Mouse (Mus musculus): Measurements from ENCODE around the gene Acoxl.

Gene Acoxl

DNA sequence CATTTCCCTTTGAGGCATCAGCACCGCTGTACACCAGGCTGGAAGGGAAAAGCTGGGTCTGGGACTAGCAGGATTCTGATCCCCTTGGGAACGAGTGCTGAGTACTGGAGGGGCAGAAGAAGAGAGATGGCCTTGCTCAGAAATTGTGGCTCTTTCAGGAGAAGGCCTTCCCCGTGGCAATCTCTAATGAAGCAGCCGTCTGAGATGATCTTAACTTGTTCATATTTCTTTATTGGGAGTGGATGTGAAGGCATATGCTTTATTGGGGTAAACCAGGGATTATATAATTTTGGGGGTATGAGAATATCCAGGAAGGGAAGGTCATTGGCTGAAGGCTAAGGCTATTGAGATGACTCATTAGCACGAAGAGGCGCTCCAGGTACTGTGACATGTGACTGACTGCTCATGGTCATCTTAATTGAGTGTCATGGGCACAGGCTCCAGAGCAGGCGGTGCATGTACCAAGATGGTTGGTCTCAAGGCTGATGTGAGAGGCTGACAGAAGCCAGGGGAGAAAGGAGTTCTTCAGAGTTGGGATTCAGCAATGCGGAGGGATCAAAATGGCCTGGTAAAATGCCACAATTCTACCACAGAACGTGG is 195.5 kb downstream of the Acoxl start:
- DNase-seq (ENCODE audit: low spot score) = no peak

GRCm38 (mm10) chr2:128038259-128038890 is 199.7 kb downstream of the Acoxl start:
- DNase-seq (ENCODE audit: low spot score) = no peak

GRCm38 (mm10) chr2:128041066-128041750 is 202.5 kb downstream of the Acoxl start:
- no peak for DNase-seq (ENCODE audit: low spot score)

DNA sequence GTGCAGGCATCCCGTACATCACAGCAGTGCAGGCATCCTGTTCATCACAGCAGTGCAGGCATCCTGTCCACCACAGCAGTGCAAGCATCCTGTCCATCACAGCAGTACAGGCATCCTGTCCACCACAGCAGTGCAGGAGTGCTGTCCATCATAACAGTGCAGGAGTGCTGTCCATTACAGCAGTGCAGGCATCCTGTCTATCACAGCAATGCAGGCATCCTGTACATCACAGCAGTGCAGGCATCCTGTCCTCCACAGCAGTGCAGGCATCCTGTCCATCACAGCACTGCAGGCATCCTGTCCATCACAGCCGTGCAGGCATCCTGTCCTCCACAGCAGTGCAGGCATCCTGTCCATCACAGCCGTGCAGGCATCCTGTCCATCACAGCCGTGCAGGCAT is 207.8 kb downstream of the Acoxl start:
- no peak for DNase-seq (ENCODE audit: low spot score)

- DNase-seq (ENCODE audit: low spot score) = no peak
These were observed 216.2 kb downstream of the Acoxl start for GRCm38 (mm10) chr2:128054905-128055304.

- DNase-seq (ENCODE audit: low spot score) = no peak
These were observed 219.2 kb downstream of the Acoxl start for GRCm38 (mm10) chr2:128057872-128058271.

GRCm38 (mm10) chr2:128058627-128059026 is 220.0 kb downstream of the Acoxl start:
- DNase-seq (ENCODE audit: low spot score) = no peak

DNA sequence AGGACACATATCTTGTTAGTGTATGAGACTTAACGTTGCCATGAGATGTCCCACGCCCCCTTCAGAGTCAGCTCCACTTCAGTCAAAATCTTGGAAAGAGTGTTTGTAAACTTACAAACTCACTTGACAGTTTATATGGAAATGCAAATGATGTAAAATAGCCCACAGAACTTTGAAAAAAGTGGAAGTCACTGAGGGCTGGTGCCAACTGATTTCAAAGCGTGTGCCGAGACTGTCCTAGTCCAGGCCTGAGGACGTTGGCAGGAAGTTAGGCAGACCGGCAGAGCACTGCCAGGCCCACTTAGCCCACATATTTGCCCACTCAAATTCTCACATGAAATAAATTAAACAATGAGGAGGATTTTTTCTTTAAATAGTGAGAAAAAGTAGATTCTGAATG is 221.5 kb downstream of the Acoxl start:
- no peak for DNase-seq (ENCODE audit: low spot score)

GRCm38 (mm10) chr2:128060680-128061287 is 222.1 kb downstream of the Acoxl start:
- no peak for DNase-seq (ENCODE audit: low spot score)

DNA sequence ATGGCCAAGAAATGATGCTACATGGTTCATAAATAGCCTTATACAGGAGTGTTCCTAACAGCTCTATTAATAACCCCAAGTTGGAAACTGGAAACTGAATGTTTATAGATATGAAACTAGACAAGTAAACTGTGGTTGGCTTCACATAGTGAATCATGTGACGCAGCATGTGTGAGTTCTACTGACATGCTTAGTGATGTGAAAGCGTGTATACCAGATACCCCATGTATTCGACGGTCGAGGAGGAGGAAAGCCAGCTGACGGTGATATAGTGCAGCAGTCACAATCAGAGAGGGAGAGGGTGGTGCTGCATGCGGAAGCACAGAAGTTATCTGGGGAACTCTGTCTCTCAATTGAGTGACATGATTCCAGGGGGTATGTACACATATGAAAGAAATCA is 222.8 kb downstream of the Acoxl start:
- no peak for DNase-seq (ENCODE audit: low spot score)

- DNase-seq (ENCODE audit: low spot score) = no peak
These were observed 224.1 kb downstream of the Acoxl start for GRCm38 (mm10) chr2:128062756-128063155.

DNA sequence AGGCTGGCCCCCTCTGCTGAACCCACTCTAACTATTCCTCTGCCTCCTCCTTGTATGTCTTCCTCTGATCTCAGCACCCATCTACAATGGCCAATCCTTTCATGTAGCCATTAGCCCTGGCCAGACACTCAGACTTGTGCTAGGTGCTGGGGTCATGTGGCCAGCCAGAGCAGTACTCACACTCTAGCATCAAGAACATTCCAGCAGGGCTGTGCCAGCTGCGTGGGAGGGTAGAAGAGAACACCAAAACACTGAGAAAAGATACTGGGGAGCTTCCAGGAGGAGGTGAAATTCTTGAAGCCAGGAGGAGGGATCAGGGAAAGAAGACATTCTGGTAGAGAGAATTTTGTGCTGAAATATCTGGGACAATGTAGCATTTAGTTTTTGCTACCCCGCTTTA is 226.3 kb downstream of the Acoxl start:
- DNase-seq (ENCODE audit: low spot score) = no peak

DNA sequence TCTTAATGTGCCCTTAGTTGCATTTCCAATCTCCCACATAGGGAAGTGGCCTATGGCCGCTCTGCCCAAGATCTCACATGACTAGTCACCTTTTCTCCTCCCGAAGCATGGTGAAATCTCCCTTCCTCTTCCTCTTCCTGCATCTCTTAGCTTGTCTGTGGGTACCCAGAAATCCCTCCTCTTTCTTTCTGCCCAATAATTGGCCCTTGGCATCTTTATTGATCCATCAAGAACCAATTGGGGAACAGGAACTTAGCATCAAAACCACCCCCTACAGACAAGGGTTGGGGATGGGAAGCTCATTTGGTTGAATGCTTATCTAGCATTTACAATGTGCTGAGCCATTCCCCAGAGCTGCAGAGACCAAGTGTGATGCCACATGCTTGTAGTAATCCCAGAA is 226.9 kb downstream of the Acoxl start:
- no peak for DNase-seq (ENCODE audit: low spot score)

- DNase-seq (ENCODE audit: low spot score) = no peak
These were observed 228.5 kb downstream of the Acoxl start for GRCm38 (mm10) chr2:128067162-128067561.

DNA sequence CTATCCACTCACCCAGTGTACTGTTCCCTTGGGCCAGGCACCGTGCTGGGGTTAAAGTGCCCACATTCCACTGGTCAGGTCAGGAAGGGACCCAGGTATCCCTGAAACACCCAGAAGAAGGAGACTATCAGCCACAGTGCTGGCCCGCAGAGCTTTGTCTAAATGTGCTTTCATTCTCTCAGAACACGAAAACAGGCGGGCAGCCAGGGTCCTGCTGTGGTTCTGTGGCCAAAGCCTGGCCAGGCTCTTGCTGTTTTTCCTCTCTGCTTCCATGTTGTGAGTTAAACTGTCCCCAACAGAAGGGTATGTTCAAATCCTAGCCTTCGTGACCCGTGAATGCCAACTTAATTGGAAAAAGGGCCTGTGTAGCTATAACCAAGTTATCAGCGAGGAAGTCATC is 228.9 kb downstream of the Acoxl start:
- no peak for DNase-seq (ENCODE audit: low spot score)

- DNase-seq (ENCODE audit: low spot score) = no peak
These were observed 229.5 kb downstream of the Acoxl start for GRCm38 (mm10) chr2:128068176-128068575.

- no peak for DNase-seq (ENCODE audit: low spot score)
These were observed 230.3 kb downstream of the Acoxl start for GRCm38 (mm10) chr2:128069025-128069424.

DNA sequence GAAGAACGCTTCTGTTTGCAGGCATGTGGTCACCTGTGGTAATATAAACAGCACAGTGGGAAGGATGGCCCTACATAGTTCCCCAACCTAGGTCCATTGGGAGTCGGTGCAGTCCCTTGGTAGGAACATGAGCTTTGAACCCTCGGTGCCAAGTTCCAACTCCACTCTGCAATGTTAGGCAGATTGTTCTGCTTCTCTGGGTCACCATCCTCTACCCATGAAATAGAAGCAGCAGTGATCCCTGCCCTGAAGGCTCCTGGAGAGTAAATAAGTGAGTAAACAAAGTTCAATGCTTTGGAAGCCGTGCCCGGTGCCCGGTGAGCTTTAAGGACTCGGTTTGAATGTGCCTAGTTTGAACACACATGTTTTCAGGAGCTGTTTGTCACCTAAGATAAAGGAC is 233.1 kb downstream of the Acoxl start:
- DNase-seq (ENCODE audit: low spot score) = no peak

- DNase-seq (ENCODE audit: low spot score) = no peak
These were observed 234.3 kb downstream of the Acoxl start for GRCm38 (mm10) chr2:128072944-128073343.

DNA sequence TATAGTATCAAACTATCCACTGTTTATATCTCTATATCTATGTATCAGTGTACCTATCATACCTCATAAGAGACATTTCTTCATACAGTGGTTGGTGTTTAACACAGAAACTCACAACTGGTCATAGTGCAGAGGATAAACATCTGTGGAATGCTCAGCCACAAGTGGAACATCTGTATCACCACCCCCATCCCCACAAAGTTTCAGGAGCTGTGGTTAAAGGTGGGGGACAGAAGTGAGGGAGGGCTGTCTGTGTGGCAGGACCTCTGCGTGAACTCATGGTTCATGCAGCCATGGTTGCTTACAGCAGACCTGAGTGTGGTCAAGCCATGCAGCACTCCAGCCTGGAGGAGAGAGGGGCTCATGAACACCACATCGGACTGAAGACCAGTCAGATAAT is 234.9 kb downstream of the Acoxl start:
- no peak for DNase-seq (ENCODE audit: low spot score)

GRCm38 (mm10) chr2:128076936-128077335 is 238.3 kb downstream of the Acoxl start:
- DNase-seq (ENCODE audit: low spot score) = no peak

- DNase-seq (ENCODE audit: low spot score) = no peak
These were observed 240.2 kb downstream of the Acoxl start for GRCm38 (mm10) chr2:128078859-128079258.

- no peak for DNase-seq (ENCODE audit: low spot score)
These were observed 240.6 kb downstream of the Acoxl start for GRCm38 (mm10) chr2:128079316-128079715.
